Comparison of ENCODE assay signal across 22 mouse cellular contexts in genomic region chr4:135575365-135576140, GRCm38 (mm10). TPM values are rescaled to one million over a fixed set of nuclear protein-coding genes. Genes with fewer than 3 reads are reported as not detected.
DNase-seq lines count a peak whose midpoint lies in the region; ATAC-seq and TF ChIP-seq lines count a peak whose summit lies in the region.
"Had no signal": no experiment of that assay in that cellular context is flagged by ENCODE, and none has a peak within 500 bp of the region (broad histone marks: within the 10 kb centered on the region; RNA-seq: fewer than 3 reads in every experiment).

No protein-coding gene starts in this region.

- no peak for DNase-seq in heart, postnatal 0 days (ENCODE audit: low spot score)
- DNase-seq in right cerebral cortex, postnatal 14 days, result peak; percentile 43
- no peak for DNase-seq in right cerebral cortex, postnatal 36 days (ENCODE audit: low spot score in 2 of 2)
- DNase-seq in adrenal gland, postnatal 25 days, result peak; percentile 30
- DNase-seq: cerebellum, postnatal 10 days; embryo, embryonic 11 days; gastrocnemius, postnatal 10 days; heart, adult 18-20 months; kidney, postnatal 14 days; left cerebral cortex, postnatal 4 days; lung, embryonic 14.5 days; lung, postnatal 4 days; thymus, adult 2 months had no signal

- H3K4me1 ChIP-seq in heart, postnatal 0 days (ENCODE audit: control insufficient read depth, insufficient read depth), result peaks cover 19% of the 10 kb centered on the region
- peaks cover 13% of the 10 kb centered on the region for H3K4me1 ChIP-seq in heart, embryonic 11.5 days (ENCODE audit: control insufficient read depth, insufficient read depth, low read length)
- H3K4me1 ChIP-seq in stomach, embryonic 15.5 days, result peaks cover 18% of the 10 kb centered on the region
- peaks cover 10% of the 10 kb centered on the region for H3K4me1 ChIP-seq in liver, embryonic 12.5 days

- H3K36me3 ChIP-seq in heart, postnatal 0 days (replicated peaks; ENCODE audit: control insufficient read depth, insufficient read depth, low read length), result no peaks in the 10 kb centered on the region
- H3K36me3 ChIP-seq in heart, embryonic 11.5 days (ENCODE audit: control insufficient read depth, insufficient read depth, low read length), result no peaks in the 10 kb centered on the region
- H3K36me3 ChIP-seq in stomach, embryonic 15.5 days, result no peaks in the 10 kb centered on the region
- no peaks in the 10 kb centered on the region for H3K36me3 ChIP-seq in liver, embryonic 12.5 days
- H3K36me3 ChIP-seq: forebrain, embryonic 15.5 days; hindbrain, embryonic 12.5 days; intestine, embryonic 15.5 days; midbrain, embryonic 10.5 days had no signal

- no peak overlapping the region for H3K4me2 ChIP-seq in heart, postnatal 0 days (ENCODE audit: low read depth, low read length)
- H3K4me2 ChIP-seq in heart, embryonic 11.5 days, result no peak overlapping the region
- H3K4me2 ChIP-seq in stomach, embryonic 15.5 days, result no peak overlapping the region
- no peak overlapping the region for H3K4me2 ChIP-seq in liver, embryonic 12.5 days
- H3K4me2 ChIP-seq: forebrain, embryonic 15.5 days; hindbrain, embryonic 12.5 days; intestine, embryonic 15.5 days; lung, embryonic 14.5 days had no signal

- TF ChIP-seq EP300 in heart, postnatal 0 days (IDR thresholded peaks at IDR 0.05; ENCODE audit: low read depth), result no peak

- H3K9ac ChIP-seq in heart, postnatal 0 days (replicated peaks; ENCODE audit: low read depth, low read length), result no peak overlapping the region
- H3K9ac ChIP-seq in heart, embryonic 11.5 days (ENCODE audit: low read depth, low read length), result no peak overlapping the region
- H3K9ac ChIP-seq in stomach, embryonic 15.5 days, result no peak overlapping the region
- no peak overlapping the region for H3K9ac ChIP-seq in liver, embryonic 12.5 days
- H3K9ac ChIP-seq: forebrain, embryonic 15.5 days; hindbrain, embryonic 12.5 days; intestine, embryonic 15.5 days; lung, embryonic 14.5 days had no signal

- H3K9me3 ChIP-seq in heart, postnatal 0 days (replicated peaks; ENCODE audit: control insufficient read depth, low read length), result no peaks in the 10 kb centered on the region
- H3K9me3 ChIP-seq in heart, embryonic 11.5 days (replicated peaks; ENCODE audit: control insufficient read depth, low read length), result 0 out of 2 replicates have a peak, but pooled peaks cover 2% of the 10 kb centered on the region
- H3K9me3 ChIP-seq in stomach, embryonic 15.5 days, result no peaks in the 10 kb centered on the region
- no peaks in the 10 kb centered on the region for H3K9me3 ChIP-seq in liver, embryonic 12.5 days (replicated peaks)
- H3K9me3 ChIP-seq: forebrain, embryonic 15.5 days; hindbrain, embryonic 12.5 days; intestine, embryonic 15.5 days; midbrain, embryonic 10.5 days had no signal

- H3K27me3 ChIP-seq in heart, postnatal 0 days (ENCODE audit: control insufficient read depth, insufficient read depth, low read length), result 0 out of 2 replicates have a peak, but pooled peaks cover 4% of the 10 kb centered on the region
- peaks cover 40% of the 10 kb centered on the region for H3K27me3 ChIP-seq in heart, embryonic 11.5 days (ENCODE audit: control insufficient read depth, insufficient read depth, low read length)
- peaks cover 23% of the 10 kb centered on the region; the same call in 1 of the 2 replicates for H3K27me3 ChIP-seq in stomach, embryonic 15.5 days (replicated peaks)
- H3K27me3 ChIP-seq in liver, embryonic 12.5 days (replicated peaks), result peaks cover 83% of the 10 kb centered on the region

- 60% methylated on average over 15 of the region's 15 CpGs for whole genome bisulfite sequencing in heart, postnatal 0 days
- WGBS in heart, embryonic 11.5 days (ENCODE audit: insufficient replicate concordance), result 54% methylated on average over 15 of the region's 15 CpGs
- 60% methylated on average over 15 of the region's 15 CpGs for WGBS in stomach, embryonic 15.5 days
- 56% methylated on average over 15 of the region's 15 CpGs for WGBS in liver, embryonic 12.5 days (ENCODE audit: insufficient replicate concordance)

- H3K27ac ChIP-seq in heart, postnatal 0 days (ENCODE audit: low read depth), result no peak overlapping the region
- no peak overlapping the region for H3K27ac ChIP-seq in heart, embryonic 11.5 days (ENCODE audit: low read depth, low read length)
- peak overlapping the region; percentile 16; the same call in 1 of the 2 replicates for H3K27ac ChIP-seq in stomach, embryonic 15.5 days
- no peak overlapping the region for H3K27ac ChIP-seq in liver, embryonic 12.5 days
- H3K27ac ChIP-seq: forebrain, embryonic 15.5 days; hindbrain, embryonic 12.5 days; intestine, embryonic 15.5 days; midbrain, embryonic 10.5 days had no signal

- TF ChIP-seq CTCF in heart, postnatal 0 days (IDR thresholded peaks at IDR 0.05; ENCODE audit: low read depth), result 0 out of 2 replicates have a peak, but pooled peaks have one; percentile 8

- H3K4me3 ChIP-seq in heart, postnatal 0 days (ENCODE audit: low read depth, low read length), result no peak overlapping the region
- H3K4me3 ChIP-seq in heart, embryonic 11.5 days (ENCODE audit: low read depth, low read length), result no peak overlapping the region
- H3K4me3 ChIP-seq in stomach, embryonic 15.5 days (replicated peaks), result no peak overlapping the region
- H3K4me3 ChIP-seq in liver, embryonic 12.5 days, result no peak overlapping the region
- H3K4me3 ChIP-seq: erythroblast, embryonic 14.5 days; forebrain, embryonic 15.5 days; hindbrain, embryonic 12.5 days; intestine, embryonic 15.5 days; midbrain, embryonic 10.5 days had no signal

- no peak for ATAC-seq in heart, postnatal 0 days (ENCODE audit: insufficient read depth, low read depth)
- ATAC-seq in heart, embryonic 11.5 days (replicated peaks; ENCODE audit: insufficient number of reproducible peaks, low FRiP score, low TSS enrichment), result no peak
- ATAC-seq in stomach, embryonic 15.5 days (ENCODE audit: insufficient read depth, low FRiP score, low read depth), result no peak
- no peak for ATAC-seq in liver, embryonic 12.5 days
- ATAC-seq: forebrain, embryonic 15.5 days; intestine, embryonic 15.5 days had no signal

RNA-seq across cellular contexts. Expression of gene Grhl3, which starts 2.1 kb away (rescaled TPM):
- total RNA-seq in heart, postnatal 0 days (2014; rRNA removed; ENCODE audit: low replicate concordance), result 1.8 and 1.9 TPM in 2 replicates
- 1.4 and 1.9 TPM in 2 replicates for polyA plus RNA-seq in heart, postnatal 0 days (2015; fragmentation: Nextera tagmentation; extraction: Ambion mirVana)
- polyA plus RNA-seq in heart, embryonic 11.5 days (2014; fragmentation: Nextera tagmentation; extraction: Ambion mirVana), result 5.5 and 6.5 TPM in 2 replicates
- not detected in 2 replicates for total RNA-seq in adrenal gland, postnatal 25 days (2021)
- polyA plus RNA-seq in stomach, embryonic 15.5 days (2015; fragmentation: Nextera tagmentation; extraction: Ambion mirVana), result 25.9 and 37.0 TPM in 2 replicates
- 1.0 and 1.1 TPM in 2 replicates for polyA plus RNA-seq in liver, embryonic 12.5 days (2016; fragmentation: Nextera tagmentation; extraction: Ambion mirVana)
- total RNA-seq: heart, adult 18-20 months; MEL had no signal
- polyA plus RNA-seq: erythroblast, embryonic 14.5 days had no signal

Comparison
In these comparisons a context has a peak if more than half of its experiments do, and no peak if none do; other contexts are left out.
1. DNase-seq: peak in right cerebral cortex, postnatal 14 days (single experiment) and adrenal gland, postnatal 25 days (single experiment); none in heart, postnatal 0 days (single experiment) and right cerebral cortex, postnatal 36 days (0 of 2).